Mouse (Mus musculus): ENCODE results near the gene Ccser1. TPM values are rescaled to one million over a fixed set of nuclear protein-coding genes. Genes with fewer than 3 reads are reported as not detected.

Gene Ccser1
- polyA plus RNA-seq, 1 experiment = 5.3 TPM

- no peaks in the 10 kb centered on the region for H3K4me1 ChIP-seq (ENCODE audit: control insufficient read depth, insufficient read depth, low read length)
- TF ChIP-seq POLR2A (IDR thresholded peaks at IDR 0.05; ENCODE audit: low read depth, low read length) (no peak), CTCF (IDR thresholded peaks at IDR 0.05; ENCODE audit: borderline replicate concordance, insufficient read depth, low read length) (no peak)
These were observed 1160.2 kb downstream of the Ccser1 start for GRCm38 (mm10) chr6:62340319-62340718.

DNA sequence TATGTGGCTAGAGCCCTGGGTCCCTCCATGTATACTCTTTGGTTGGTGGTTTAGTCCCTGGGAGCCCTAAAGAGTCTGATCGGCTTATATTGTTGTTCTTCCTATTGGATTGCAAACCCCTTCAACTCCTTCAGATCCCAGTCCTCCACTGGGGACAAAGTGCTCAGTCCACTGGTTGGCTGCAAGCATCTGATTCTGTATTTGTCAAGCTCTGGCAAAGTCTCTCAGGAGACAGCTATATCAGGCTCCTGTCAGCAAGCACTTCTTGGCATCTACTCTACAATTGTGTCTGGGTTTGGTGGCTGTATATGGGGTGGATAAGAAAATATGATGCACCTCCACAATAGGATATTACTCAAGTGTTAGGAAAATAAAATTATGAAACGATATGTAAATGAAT is 1187.7 kb downstream of the Ccser1 start:
- no peak for TF ChIP-seq POLR2A (IDR thresholded peaks at IDR 0.05; ENCODE audit: low read depth, low read length)
- no peak for TF ChIP-seq CTCF (IDR thresholded peaks at IDR 0.05; ENCODE audit: borderline replicate concordance, insufficient read depth, low read length)
- H3K4me3 ChIP-seq (ENCODE audit: insufficient read depth, low read length) = no peak overlapping the region
- H3K4me1 ChIP-seq (ENCODE audit: control insufficient read depth, insufficient read depth, low read length) = no peaks in the 10 kb centered on the region
- no peak overlapping the region for H3K27ac ChIP-seq (ENCODE audit: insufficient read depth, low read length)

More at GRCm38 (mm10) chr6:62340319-62340718, 1160.2 kb downstream of the Ccser1 start:
- Histone ChIP-seq H3K27ac (ENCODE audit: insufficient read depth, low read length) (no peak overlapping the region), H3K4me3 (ENCODE audit: insufficient read depth, low read length) (no peak overlapping the region)

All from embryonic fibroblast, embryonic 13.5 days (primary cell).